Mouse (Mus musculus) liver, embryonic 15.5 days (tissue): ENCODE measurements at regions not wholly inside any gene's neighbourhood (a gene's known extent, or its start where the extent isn't known, plus 50 kb on each side); places are given as distances from the start of the nearest gene placed in this dataset.

Source experiments
- ATAC-seq: fragments of 200-750 bp; cut with Nextera tagmentation; 2 replicates; pipeline ENCODE4 v1.8.0; 2017; ENCODE audit warnings: moderate number of reproducible peaks, mild to moderate bottlenecking, moderate library complexity; ENCODE audit not compliant: insufficient read depth
- H3K27ac ChIP-seq: fragments of 300-500 bp; sonication (generic); replicated peaks from 2 replicates; pipeline ENCODE4 v1.5.1; 2015; ENCODE audit warnings: mild to moderate bottlenecking, inconsistent platforms
- H3K27me3 ChIP-seq: fragments of 300-500 bp; sonication (generic); 2 replicates; pipeline ENCODE4 v1.6.1; 2015; ENCODE audit warnings: mild to moderate bottlenecking, inconsistent platforms
- H3K36me3 ChIP-seq: fragments of 300-500 bp; sonication (generic); replicated peaks from 2 replicates; pipeline ENCODE4 v1.6.1; 2015; ENCODE audit warnings: moderate library complexity, mild to moderate bottlenecking, inconsistent platforms
- H3K4me1 ChIP-seq: fragments of 300-500 bp; sonication (generic); replicated peaks from 2 replicates; pipeline ENCODE4 v1.6.1; 2015; ENCODE audit warnings: inconsistent platforms
- H3K4me2 ChIP-seq: fragments of 300-500 bp; sonication (generic); 2 replicates; pipeline ENCODE4 v1.6.1; 2015; ENCODE audit warnings: moderate library complexity, mild to moderate bottlenecking, inconsistent platforms
- H3K4me3 ChIP-seq: fragments of 300-500 bp; sonication (generic); replicated peaks from 2 replicates; pipeline ENCODE4 v1.5.1; 2015; ENCODE audit warnings: mild to moderate bottlenecking, inconsistent platforms
- H3K9ac ChIP-seq: fragments of 300-500 bp; sonication (generic); 2 replicates; pipeline ENCODE4 v1.6.1; 2015; ENCODE audit warnings: moderate library complexity, mild to moderate bottlenecking, inconsistent platforms
- H3K9me3 ChIP-seq: fragments of 300-500 bp; sonication (generic); replicated peaks from 2 replicates; pipeline ENCODE4 v1.6.1; 2016; ENCODE audit warnings: inconsistent platforms
- WGBS: fragments of 180-500 bp; shearing (Covaris S2); methylation state at CpG from one replicate; pipeline ENCODE4 v1.1.7; 2015; ENCODE audit warnings: mixed read lengths; ENCODE audit not compliant: insufficient replicate concordance; 5-methylcytosine and 5-hydroxymethylcytosine counted together

- WGBS = 59% methylated on average over 4 of the region's 4 CpGs
- no peak overlapping the region for H3K9ac ChIP-seq
- no peaks in the 10 kb centered on the region for H3K27me3 ChIP-seq
- H3K4me1 ChIP-seq = no peaks in the 10 kb centered on the region
- no peak overlapping the region for H3K4me2 ChIP-seq
- no peaks in the 10 kb centered on the region for H3K36me3 ChIP-seq
- no peaks in the 10 kb centered on the region for H3K9me3 ChIP-seq
- ATAC-seq = no peak
- no peak overlapping the region for H3K4me3 ChIP-seq
- no peak overlapping the region for H3K27ac ChIP-seq
Observed at GRCm38 (mm10) chr1:35851681-35852409, 216.4 kb upstream of the Hs6st1 start.

GRCm38 (mm10) chr1:35853018-35853417 lies 215.2 kb upstream of the Hs6st1 start:
- H3K4me2 ChIP-seq = no peak overlapping the region
- no peak overlapping the region for H3K9ac ChIP-seq
- no peak overlapping the region for H3K27ac ChIP-seq
- ATAC-seq = no peak
- no peaks in the 10 kb centered on the region for H3K9me3 ChIP-seq
- no peaks in the 10 kb centered on the region for H3K27me3 ChIP-seq
- no peak overlapping the region for H3K4me3 ChIP-seq
- H3K4me1 ChIP-seq = no peaks in the 10 kb centered on the region
- 14% methylated on average over 1 of the region's 1 CpGs for WGBS
- no peaks in the 10 kb centered on the region for H3K36me3 ChIP-seq

GRCm38 (mm10) chr1:35855650-35856049 lies 212.6 kb upstream of the Hs6st1 start:
- no peak for ATAC-seq
- no peaks in the 10 kb centered on the region for H3K27me3 ChIP-seq
- 58% methylated on average over 4 of the region's 4 CpGs for WGBS
- H3K9ac ChIP-seq = no peak overlapping the region
- no peak overlapping the region for H3K27ac ChIP-seq
- no peaks in the 10 kb centered on the region for H3K36me3 ChIP-seq
- no peak overlapping the region for H3K4me3 ChIP-seq
- H3K4me1 ChIP-seq = no peaks in the 10 kb centered on the region
- no peaks in the 10 kb centered on the region for H3K9me3 ChIP-seq
- H3K4me2 ChIP-seq = no peak overlapping the region

GRCm38 (mm10) chr1:35858342-35858741 lies 209.9 kb upstream of the Hs6st1 start:
- Histone ChIP-seq H3K27me3 (no peaks in the 10 kb centered on the region), H3K4me3 (no peak overlapping the region), H3K4me2 (no peak overlapping the region), H3K9ac (no peak overlapping the region), H3K9me3 (no peaks in the 10 kb centered on the region), H3K36me3 (no peaks in the 10 kb centered on the region), H3K4me1 (no peaks in the 10 kb centered on the region), H3K27ac (no peak overlapping the region)
- ATAC-seq = no peak
- 39% methylated on average over 3 of the region's 3 CpGs for WGBS

GRCm38 (mm10) chr1:35860779-35861178 lies 207.4 kb upstream of the Hs6st1 start:
- no peak overlapping the region for H3K9ac ChIP-seq
- no peak overlapping the region for H3K4me3 ChIP-seq
- 20% methylated on average over 5 of the region's 5 CpGs for WGBS
- no peak overlapping the region for H3K4me2 ChIP-seq
- no peak overlapping the region for H3K27ac ChIP-seq
- no peaks in the 10 kb centered on the region for H3K27me3 ChIP-seq
- no peaks in the 10 kb centered on the region for H3K9me3 ChIP-seq
- no peak for ATAC-seq
- H3K36me3 ChIP-seq = no peaks in the 10 kb centered on the region
- H3K4me1 ChIP-seq = no peaks in the 10 kb centered on the region

- ATAC-seq = no peak
- no peak overlapping the region for H3K4me3 ChIP-seq
- H3K36me3 ChIP-seq = no peaks in the 10 kb centered on the region
- H3K4me1 ChIP-seq = no peaks in the 10 kb centered on the region
- no peaks in the 10 kb centered on the region for H3K27me3 ChIP-seq
- no peaks in the 10 kb centered on the region for H3K9me3 ChIP-seq
- no peak overlapping the region for H3K9ac ChIP-seq
- H3K4me2 ChIP-seq = no peak overlapping the region
- H3K27ac ChIP-seq = no peak overlapping the region
- WGBS = 67% methylated on average over 5 of the region's 5 CpGs
Observed at GRCm38 (mm10) chr1:35862196-35862595, 206.0 kb upstream of the Hs6st1 start.

- Histone ChIP-seq H3K9me3 (no peaks in the 10 kb centered on the region), H3K36me3 (no peaks in the 10 kb centered on the region), H3K4me2 (no peak overlapping the region), H3K27me3 (no peaks in the 10 kb centered on the region), H3K9ac (no peak overlapping the region), H3K4me1 (no peaks in the 10 kb centered on the region), H3K4me3 (no peak overlapping the region), H3K27ac (no peak overlapping the region)
- no peak for ATAC-seq
- 68% methylated on average over 2 of the region's 2 CpGs for WGBS
Observed at GRCm38 (mm10) chr1:35862661-35863060, 205.5 kb upstream of the Hs6st1 start.

- 70% methylated on average over 9 of the region's 9 CpGs for WGBS
- Histone ChIP-seq H3K9me3 (no peaks in the 10 kb centered on the region), H3K36me3 (no peaks in the 10 kb centered on the region), H3K27ac (no peak overlapping the region), H3K4me1 (no peaks in the 10 kb centered on the region), H3K9ac (no peak overlapping the region), H3K27me3 (no peaks in the 10 kb centered on the region), H3K4me2 (no peak overlapping the region), H3K4me3 (no peak overlapping the region)
- no peak for ATAC-seq
Observed at GRCm38 (mm10) chr1:35864246-35864645, 204.0 kb upstream of the Hs6st1 start.

GRCm38 (mm10) chr1:35865263-35865662 lies 202.9 kb upstream of the Hs6st1 start:
- WGBS = 50% methylated on average over 6 of the region's 6 CpGs

GRCm38 (mm10) chr1:35866643-35867042 lies 201.6 kb upstream of the Hs6st1 start:
- Histone ChIP-seq H3K27ac (no peak overlapping the region), H3K4me3 (no peak overlapping the region), H3K27me3 (no peaks in the 10 kb centered on the region), H3K9me3 (no peaks in the 10 kb centered on the region), H3K4me1 (peaks cover 5% of the 10 kb centered on the region), H3K9ac (no peak overlapping the region), H3K4me2 (no peak overlapping the region), H3K36me3 (no peaks in the 10 kb centered on the region)
- ATAC-seq = no peak
- 70% methylated on average over 12 of the region's 12 CpGs for WGBS

More at GRCm38 (mm10) chr1:35865263-35865662, 202.9 kb upstream of the Hs6st1 start:
- H3K9me3 ChIP-seq = no peaks in the 10 kb centered on the region
- peaks cover 5% of the 10 kb centered on the region for H3K4me1 ChIP-seq
- no peak for ATAC-seq
- H3K36me3 ChIP-seq = no peaks in the 10 kb centered on the region
- H3K27ac ChIP-seq = no peak overlapping the region
- no peak overlapping the region for H3K9ac ChIP-seq
- no peaks in the 10 kb centered on the region for H3K27me3 ChIP-seq
- no peak overlapping the region for H3K4me2 ChIP-seq
- no peak overlapping the region for H3K4me3 ChIP-seq

- Histone ChIP-seq H3K4me3 (no peak overlapping the region), H3K27ac (no peak overlapping the region), H3K4me1 (peaks cover 5% of the 10 kb centered on the region), H3K27me3 (no peaks in the 10 kb centered on the region), H3K4me2 (no peak overlapping the region), H3K9me3 (no peaks in the 10 kb centered on the region), H3K9ac (no peak overlapping the region), H3K36me3 (no peaks in the 10 kb centered on the region)
- 21% methylated on average over 17 of the region's 17 CpGs for whole genome bisulfite sequencing
- ATAC-seq = no peak
Observed at GRCm38 (mm10) chr1:35869381-35870143, 198.6 kb upstream of the Hs6st1 start.
